Mouse (Mus musculus) liver, adult 2 months (tissue): ENCODE results near the gene Nectin2.

Experiments used
- CTCF ChIP-seq: fragments of 200-500 bp; IDR thresholded peaks from 2 replicates; pipeline ENCODE4 v1.5.1; 2011; ENCODE audit warnings: low read depth, low read length, control low read depth
- POLR2A ChIP-seq: fragments of 200-500 bp; IDR thresholded peaks from 2 replicates; pipeline ENCODE4 v1.6.1; 2011; ENCODE audit warnings: low read length, control low read depth; ENCODE audit not compliant: insufficient read depth; ENCODE audit errors: extremely low read depth

- no peak for TF ChIP-seq POLR2A
- TF ChIP-seq CTCF = no peak
Observed at GRCm38 (mm10) chr7:19686521-19686920, 63.8 kb downstream of the Nectin2 start.
